Mouse (Mus musculus) frontal cortex, adult 2 months (tissue): ENCODE measurements around the gene Zdhhc21. TPM values are rescaled to one million over a fixed set of nuclear protein-coding genes. Genes with fewer than 3 reads are reported as not detected.

ENCODE experiments used
- DNase-seq, 2 experiments: peaks; one replicate each; pipeline ENCODE4 v3.0.0; 2022; ENCODE audit warnings: low spot score in 1 of 2; ENCODE audit errors: extremely low spot score in 1 of 2
- polyA plus RNA-seq: library from polyadenylated mRNA; depleted of rRNA; stranded (reverse); fragments of >200 nt; gene quantifications from 2 replicates; pipeline ENCODE4 v1.2.3, GENCODE M21; 2012; rRNA removed

The Zdhhc21 gene
- 15.6 and 16.7 TPM in 2 replicates for polyA plus RNA-seq

DNA sequence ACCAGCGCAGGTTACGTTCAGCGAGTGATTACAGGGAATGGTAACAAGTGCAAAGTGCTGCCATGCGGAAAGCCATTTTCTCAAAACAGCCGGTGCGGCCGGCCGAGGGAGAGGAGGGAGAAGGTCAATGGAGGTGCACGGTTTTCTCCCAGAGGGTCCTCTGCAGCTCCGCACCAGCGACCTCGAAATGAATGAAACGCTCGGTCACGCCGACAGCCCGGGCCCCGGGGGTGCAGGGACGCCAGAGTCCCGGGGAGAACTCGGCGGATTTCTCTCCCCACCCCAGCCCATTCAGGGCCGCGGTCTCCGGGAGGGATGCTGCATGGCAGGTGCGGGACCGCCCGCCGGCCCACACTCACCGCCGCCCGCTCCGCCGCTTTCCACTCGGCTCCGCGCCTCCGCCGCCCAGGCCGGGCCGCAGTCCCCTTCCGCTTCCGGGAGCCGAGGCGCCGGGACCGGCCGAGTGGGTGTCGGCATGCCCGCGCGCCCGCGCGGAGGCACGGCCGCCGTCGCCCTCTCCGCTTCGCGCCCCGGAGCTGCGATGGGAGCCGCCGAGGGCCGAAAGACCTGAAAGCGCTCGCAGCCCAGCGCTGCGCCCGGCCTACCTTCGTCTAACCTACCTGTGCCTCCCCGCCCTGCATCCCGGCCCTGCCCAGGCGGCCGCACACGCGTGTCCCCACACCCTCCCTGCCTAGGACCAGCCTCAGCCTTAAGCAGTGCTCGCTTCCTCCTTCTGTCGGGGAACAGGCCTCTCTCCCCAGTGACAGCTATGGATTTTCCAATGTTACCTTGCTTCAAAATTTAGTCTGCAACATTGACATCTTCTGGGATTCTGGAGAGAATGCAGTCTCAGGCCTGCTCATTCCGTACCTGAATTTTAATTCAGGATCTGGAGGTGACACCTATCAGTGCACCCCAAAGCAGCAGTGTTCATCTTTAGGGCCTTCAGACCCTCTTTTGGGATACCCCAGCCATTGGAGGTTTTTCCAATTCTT, at the start of gene Zdhhc21:
Gene Zdhhc21, minus strand, starts transcription at position 828 of the 995 bp plus-strand sequence.
- peak; percentile 40 to 83 for DNase-seq

DNA sequence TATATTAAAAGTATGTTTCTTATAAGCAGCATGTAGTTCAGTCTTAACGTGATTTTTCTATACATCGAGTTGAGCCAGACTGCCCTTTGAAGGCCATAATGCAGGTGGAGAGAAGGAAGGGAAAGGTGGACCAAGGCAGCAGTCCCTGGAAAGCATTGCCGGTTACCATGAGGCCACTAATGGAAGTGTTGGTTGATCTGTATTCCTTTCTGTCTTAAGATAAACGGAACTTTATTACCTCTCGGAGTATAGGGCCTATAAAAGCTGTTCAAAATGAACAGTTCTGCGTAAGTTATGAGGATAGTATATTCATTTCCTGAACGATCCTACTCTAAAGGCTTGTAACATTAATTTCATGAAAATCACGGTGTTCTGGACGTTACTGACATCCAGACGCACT, 35.5 kb upstream of the Zdhhc21 start:
- no peak for DNase-seq

DNA sequence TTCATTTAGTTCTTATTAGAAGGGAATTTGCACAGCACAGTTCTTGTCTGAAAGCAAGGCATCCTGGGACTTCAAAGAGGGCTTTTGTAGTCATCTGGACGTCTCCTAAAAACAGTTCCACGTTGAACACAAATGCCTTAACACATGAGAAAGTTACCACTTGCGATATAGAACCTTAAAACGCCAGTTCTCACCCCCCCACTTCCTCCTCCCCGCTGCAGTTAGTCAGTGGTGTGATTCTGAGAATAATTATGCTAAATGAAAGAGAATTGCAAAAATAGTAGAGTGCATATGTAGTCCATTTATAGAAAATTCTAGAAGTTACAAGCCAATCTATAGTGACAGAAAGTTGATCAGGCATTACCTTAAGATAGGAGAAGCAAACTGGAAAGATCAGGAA, 32.5 kb upstream of the Zdhhc21 start:
- DNase-seq, result peak; percentile 30 to 41

DNA sequence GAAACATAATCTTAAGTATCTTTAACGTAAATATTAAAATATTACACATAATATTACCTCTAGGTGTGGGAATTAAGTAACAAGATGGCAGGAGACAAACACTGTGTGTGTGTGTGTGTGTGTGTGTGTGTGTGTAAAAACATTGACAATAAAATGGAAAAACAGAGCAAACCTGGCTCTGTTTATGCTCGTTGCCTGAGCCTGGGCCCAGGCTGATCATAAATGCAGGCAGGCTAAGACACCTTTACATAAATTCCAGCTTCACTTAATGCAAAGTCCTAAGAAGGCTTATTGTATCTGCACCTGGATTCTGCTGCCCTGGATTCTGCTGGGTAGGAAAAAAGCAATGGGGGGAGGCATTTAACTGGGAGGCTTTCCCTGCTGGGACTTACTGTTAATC, 31.8 kb upstream of the Zdhhc21 start:
- DNase-seq, result no peak

DNA sequence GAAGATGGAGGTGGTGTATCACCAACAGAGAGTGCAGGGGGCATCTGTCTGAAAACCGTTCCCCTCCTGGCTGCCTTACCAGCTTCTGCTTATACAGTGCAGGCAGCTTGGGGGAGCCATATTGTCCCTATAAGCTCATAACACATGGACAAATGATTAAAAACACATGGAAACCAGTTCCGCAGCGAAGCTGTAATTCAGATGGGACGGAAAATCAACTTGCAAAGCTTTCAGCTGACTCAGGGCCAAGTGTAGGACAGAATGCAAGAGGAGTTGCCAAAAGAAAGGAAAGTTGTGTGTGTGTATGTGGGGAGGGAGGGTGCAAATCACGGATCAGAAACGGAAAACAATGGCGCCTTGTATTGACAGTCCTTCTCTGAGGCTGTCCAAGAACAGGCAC, 31.3 kb upstream of the Zdhhc21 start:
- DNase-seq, result no peak

DNA sequence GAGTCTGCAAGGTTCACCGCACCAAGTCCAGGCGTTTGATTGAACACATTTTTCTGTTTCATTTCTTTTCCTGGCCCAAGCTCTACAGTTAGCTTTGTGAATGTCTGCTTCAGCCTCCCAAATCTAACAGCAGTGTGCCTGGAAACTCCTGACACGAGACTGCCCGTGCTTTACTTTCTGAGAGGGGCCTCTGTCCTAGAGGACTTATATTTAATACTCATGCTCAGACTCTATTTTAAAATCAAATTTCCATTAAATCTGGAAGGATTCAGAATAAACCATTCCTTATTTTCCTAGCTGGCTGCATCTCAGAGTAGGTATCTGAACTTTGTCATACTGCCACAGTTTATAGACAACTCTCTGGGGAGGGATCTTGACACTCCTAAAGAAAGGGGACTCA, 30.8 kb upstream of the Zdhhc21 start:
- no peak for DNase-seq

DNA sequence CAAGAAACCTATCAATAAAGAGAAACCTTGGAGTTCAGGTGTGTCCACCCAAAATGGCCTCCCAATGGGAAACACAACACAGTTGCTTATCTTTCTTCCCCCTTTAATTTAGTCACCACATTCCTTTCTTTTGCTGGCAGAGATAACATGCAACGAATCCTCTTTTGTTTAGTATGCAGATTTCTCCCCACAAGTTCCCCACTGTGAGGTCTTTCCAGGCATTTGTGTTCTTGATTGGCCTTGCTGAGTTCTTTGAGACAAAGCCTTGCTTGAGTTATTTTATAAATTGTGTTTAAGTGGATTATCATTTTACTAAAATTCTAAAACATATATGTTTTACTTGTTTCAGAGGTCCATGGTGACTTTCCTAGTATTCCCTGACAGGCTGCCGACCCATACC, 26.4 kb upstream of the Zdhhc21 start:
- no peak for DNase-seq

DNA sequence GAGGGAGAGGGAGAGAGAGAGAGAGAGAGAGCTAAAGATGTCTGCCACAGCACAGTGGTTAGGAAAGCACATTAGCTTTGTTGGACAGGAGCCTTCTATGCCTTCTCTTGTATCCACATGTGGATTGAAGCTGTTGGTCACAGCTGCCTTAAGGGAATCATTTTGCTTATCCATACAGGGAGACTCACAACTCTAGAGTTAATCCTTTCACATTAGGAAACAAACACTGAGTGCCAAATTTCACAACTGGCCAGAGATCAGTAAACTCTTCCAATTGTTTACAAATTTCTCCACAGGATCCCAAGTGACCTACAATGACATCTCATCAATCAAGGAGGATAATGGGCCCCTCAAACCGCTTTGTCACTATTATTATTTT, 25.8 kb upstream of the Zdhhc21 start:
- no peak for DNase-seq

DNA sequence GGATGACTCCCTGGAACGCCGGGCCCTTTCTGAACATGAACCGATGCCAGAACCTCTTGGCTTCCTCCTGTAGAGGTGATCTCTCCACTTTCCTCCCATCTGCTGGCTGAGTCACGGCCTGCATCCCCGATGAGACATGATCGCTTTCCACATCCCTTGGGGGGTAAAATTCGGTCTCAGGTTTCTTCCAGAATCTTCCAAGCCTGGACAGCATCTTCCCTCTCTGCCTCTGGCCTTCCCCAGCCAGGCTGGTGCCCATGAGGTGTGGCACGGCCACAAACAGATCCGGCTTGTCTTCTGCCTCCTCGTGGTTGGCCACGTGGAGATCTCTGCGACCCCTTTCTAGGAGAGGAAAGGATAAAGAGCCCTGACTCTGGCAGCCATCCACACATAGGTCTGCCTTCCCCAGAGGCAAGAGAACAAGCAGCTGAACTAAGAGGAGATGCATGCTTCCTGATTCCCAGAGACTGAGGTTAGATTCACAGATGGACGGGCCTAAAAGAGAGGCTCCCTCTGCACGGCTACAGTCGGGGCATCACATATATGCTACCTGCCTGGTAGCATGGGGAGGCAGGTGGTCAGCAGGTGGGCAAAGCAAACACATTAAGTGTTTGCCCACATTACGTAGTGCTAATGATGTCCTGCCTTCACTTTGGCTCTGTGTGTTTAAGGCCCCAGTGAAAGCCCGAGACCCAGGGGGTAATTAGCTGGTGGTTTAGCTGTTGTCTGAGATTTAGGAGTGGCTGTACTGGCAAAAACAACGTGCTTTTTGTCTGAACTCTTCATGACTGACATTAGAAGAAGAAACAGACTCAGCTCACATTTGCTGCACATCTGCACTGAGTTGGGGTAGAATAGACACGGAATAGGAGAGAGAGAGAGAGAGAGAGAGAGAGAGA, 25.1 kb upstream of the Zdhhc21 start, which contains the start of gene Cer1:
Gene Cer1, minus strand, starts transcription at position 513 of the 899 bp plus-strand sequence.
- no peak for DNase-seq

DNA sequence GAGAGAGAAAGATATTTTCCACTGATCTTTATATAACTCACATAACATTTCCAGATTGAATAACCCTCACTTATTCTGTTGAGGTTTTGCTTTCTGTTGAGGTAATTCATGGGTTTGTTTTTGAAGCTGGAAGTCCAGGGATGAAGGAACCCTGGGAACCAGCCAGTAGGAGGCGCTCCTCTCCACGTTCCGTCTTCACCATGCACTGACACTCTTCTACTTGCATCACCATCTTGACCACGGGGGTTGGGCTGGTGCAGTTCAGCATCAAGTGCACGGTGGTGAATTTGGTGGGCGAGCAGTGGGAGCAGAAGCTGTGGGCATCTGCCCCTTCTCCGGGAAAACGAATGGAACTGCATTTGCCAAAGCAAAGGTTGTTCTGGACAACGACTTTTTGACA, 22.7 kb upstream of the Zdhhc21 start:
- DNase-seq, result peak in 1 of 2 experiments; percentile 10

DNA sequence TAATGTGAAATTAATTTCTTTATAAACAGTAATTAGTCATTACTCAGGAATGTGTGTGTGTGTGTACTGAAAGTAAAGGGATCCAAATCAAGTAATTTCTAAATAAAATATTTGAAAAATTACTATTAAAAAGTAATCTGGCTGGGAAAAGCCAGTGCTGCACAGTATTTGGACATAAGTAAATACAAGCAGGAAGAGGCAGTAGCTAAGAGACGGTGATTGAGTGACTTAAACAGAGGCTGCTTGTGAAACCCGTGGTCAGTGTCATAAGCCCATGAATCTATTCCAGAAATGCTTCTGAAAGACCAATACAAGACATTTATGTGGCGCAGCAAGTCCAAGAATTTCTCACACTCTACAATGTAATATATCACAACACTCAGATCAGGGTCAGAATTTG, 21.6 kb upstream of the Zdhhc21 start:
- no peak for DNase-seq

DNA sequence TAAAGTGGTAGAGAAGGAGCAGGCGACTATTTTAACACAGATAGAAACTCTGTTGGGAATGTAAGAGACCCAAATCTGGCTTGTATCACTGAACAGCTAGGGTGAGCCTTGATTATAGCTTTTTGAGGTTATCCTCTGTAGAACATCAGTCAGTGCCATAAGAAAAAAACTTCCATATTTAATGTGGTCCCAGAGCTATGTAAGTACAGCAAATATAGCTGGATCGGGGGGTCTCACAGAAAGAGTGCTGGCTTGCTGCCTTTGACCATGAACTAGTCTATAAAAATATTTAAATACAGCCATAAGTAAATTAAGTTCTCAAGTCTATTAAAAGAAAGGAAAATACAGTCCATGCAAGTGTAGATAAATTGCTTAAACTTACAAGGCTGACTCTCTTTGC, 20.5 kb upstream of the Zdhhc21 start:
- no peak for DNase-seq

DNA sequence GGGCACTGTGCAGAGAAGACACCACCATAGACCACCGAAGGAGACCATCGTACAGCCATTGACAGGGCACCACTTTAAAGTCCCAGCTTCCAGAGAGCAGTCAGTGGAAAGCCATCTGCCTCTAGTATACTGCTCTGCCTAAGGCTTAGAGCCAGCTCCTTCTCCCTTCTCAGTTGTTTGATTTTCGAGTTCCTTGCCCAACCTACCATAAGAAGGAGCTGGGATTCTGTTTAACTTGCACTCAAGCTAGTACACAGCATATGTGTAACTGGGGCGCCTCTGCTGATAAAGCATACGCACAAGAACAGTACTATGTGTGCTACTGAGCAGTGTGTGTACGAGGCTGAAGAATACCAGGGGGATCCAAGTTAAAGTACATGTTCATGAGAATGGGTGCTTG, 19.4 kb upstream of the Zdhhc21 start:
- no peak for DNase-seq

DNA sequence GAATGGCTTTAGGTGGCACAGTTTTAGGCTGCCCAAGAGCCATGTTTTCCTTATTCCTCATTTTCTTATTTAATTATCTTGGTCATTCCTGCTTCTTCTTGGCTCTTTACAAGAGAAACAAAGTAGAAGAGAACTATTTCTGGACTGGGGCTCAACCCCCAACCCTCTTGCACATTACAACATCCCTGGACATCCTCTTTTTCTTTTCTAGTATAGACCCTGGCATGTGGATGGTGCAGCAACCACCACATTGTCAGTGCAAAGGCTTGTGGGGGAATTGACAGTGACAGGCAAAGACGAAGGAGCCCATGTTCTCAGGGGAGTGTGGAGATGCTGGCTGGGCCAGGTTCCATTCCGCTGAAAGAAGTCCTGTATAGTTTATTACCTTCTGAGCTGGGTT, 16.9 kb upstream of the Zdhhc21 start:
- DNase-seq, result no peak

DNA sequence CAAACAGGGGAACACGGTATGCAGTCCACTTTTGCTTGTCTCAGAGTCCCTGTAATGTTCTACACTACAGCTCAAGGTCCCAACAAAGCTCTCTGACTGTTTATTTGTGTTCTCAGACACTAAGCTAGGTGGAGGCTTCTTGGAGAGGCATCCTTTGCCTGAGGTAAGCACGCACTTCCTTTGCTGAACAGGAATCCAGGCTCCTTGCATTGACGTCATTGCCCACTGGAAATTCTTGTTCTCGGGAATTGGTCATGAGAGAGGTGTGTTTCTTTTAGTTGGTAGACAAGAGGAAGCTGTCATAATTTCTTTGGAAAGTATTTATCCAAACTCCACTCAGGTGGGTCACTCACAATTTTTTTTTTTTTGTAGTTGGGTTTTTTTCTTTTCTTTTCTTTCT, 15.8 kb upstream of the Zdhhc21 start:
- no peak for DNase-seq

DNA sequence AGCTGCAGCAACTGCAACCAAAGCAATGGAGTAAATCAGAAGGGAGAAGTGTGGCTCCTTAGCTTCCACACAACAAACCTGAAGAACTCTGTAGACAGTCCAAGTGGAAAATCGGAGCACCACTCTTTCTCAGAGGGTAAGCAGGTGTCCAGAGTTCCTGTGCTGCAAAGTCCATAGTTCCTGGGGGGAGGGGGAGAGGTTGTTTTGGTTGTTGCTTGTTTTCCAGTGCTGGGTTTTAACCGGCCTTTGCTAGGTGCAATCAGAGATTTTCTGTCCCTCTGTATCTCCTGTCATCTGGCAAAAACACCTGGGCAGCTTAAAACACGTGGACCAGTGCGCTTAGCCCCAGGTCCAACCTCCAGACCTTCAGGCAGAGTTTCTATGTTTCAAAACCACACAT, 15.0 kb upstream of the Zdhhc21 start:
- DNase-seq, result no peak

DNA sequence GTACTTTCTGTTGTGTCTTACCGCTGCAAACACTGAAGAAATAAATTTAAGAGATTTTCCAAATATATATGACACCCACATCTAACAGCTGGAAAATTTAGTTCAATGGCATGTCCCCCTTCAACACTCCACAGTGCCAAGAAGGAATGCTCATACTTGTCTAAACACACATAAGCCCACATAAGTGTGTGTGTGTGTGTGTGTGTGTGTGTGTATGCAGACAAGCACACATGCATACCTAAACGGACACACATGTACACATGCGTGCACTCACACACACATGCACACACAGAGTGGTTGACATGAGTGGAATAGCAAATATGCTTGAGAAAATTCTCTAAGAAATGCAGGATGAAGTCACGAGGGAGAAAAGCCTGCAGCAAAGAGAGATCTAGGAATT, 12.8 kb upstream of the Zdhhc21 start:
- no peak for DNase-seq

DNA sequence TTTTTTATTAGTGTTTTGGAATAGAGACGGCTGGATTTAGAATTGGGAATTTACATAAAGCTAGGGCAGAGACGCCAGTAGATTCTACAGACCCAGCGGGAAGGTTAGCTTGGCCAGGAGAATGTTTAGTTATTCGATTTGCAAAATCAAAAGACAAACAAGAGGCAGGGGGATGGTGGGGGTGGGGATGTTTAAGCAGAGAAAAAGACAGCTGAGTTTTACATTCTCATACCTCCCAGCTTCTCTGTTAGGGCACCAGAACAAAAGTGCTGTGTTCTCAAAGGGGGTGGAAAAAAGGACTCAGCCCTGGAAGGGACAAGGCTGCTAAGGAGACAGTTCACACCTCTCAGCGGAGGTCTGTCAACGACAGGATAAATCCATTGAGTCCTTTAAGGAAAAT, 12.4 kb upstream of the Zdhhc21 start:
- DNase-seq, result no peak

DNA sequence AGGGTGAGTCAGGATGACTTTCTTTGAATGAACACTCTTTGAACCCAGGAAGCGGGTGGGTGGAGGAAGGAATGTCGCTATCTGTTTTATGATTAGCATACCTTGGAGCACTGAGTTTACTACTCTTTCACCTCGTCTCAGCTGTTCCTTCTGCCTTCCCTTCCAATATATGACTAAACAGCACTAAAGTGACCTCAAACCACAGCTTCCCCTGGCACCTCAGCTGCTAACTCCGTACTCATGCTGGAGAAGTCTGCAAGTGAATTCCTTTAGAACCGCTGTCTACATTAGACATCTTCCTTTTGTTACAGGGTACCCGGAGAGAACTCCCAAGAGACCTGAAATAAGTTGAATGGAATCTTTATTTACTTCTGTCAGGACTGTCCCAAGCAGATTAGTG, 11.2 kb upstream of the Zdhhc21 start:
- no peak for DNase-seq

DNA sequence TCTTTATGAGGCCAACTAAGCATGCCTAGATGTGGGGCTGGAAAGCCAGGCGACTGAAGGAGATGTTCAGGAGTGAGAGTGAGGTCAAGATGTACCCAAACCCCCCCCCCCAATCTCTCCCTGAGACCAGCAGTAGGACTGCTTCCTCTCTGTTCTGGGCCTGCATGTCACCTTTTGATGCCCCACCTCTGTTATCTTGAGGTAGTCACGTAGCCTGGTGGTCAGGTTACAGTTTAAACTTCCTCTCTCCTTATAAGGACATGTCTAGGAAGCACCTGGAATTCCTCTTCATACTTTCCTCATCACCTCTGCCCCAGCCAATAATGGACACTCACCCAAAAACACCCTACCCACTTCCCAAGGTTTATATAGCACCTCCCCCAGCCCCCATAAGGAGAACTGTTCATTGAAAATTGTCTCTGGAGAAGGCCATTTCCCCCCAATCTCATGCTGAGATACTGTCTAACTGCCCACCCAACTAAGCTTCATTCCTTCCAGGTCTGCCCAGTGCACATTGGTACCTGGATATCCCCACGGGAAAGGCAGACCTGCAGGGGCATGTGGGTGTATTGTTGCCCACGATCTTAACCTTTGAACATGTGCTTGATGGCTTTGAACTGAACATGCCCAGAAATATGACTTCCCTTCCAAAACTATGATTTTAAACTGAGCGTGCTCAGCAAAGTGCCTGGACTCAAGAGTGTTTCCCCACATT, 8.1 kb upstream of the Zdhhc21 start:
- no peak for DNase-seq

DNA sequence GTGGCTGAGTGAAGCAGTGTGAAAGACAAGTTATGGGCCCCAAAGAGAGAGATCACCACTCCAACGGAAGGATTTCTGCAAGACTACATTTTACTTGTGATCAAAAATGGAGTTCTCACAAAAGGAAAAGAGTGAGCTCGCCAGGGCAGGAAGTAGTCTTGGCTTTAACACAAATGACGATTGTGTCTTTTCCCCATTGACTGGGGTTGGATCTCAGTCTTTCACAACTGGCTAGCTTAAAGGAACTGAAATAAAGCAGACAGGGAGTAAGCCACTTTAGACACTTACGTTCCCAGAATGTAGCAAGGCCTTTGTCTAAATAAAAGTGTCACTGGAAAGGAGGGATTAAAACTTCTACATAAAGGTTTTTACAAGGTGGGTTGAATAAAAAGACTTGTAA, 7.4 kb upstream of the Zdhhc21 start:
- no peak for DNase-seq
